Mouse (Mus musculus): Measurements from ENCODE around the gene Ing5. TPM values are rescaled to one million over a fixed set of nuclear protein-coding genes. Genes with fewer than 3 reads are reported as not detected.
"Not testable (repeated sequence)": the region's sequence is repeated elsewhere in the genome, so short reads cannot be mapped to it uniquely, and the experiment has no call there.

The Ing5 gene
- polyA plus RNA-seq (2012; rRNA removed), result 12.4 and 14.2 TPM in 2 replicates

DNA sequence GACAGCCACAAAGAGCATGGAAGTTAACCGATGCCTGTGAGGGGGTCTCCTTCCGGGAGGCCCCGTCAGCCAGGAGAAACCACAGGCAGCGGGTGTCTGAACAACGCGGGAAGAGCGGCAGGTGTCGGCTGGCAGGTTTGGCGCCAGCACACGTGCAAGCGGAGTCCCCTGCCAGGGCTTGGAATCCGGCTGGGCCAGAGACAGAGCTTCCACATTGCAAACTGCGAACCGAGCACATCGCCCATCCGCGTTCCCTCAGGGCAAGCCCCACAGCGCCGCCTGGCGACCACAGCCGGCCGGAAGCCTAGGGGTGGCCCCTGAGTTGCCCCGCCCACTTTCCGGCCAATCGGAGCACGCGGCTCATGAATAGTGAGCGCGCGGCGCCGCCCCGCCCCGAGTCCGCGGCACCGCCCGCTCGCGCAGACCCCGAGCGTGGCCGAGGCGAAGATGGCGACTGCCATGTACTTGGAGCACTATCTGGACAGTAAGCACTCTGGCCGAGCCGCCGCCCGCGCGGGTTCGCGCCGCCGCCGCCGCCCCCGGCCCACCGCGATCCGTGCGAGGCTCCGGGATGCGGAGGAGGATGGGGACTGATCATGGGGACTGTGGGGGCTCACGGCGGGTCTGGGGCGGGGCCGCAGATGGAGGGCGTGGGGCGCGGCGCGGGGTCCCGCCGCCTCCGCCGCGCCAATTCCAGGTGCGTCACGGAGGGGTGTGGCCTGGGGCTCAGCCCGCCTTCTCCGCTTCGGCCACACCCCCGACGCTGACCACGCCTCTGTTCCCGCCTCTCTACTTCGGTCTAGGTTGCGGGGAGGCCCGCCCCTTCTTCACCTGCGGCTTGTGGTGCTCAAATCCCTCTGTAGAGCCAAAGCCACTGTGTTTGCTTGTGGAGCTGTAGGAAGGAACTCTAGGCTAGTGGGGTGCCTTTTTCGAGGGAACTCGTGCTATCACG lies at the start of gene Ing5:
Ing5 (plus strand) TSS at position 410 of the 952 bp plus-strand sequence.
- DNase-seq (ENCODE audit: low spot score), result peak; percentile 100

DNA sequence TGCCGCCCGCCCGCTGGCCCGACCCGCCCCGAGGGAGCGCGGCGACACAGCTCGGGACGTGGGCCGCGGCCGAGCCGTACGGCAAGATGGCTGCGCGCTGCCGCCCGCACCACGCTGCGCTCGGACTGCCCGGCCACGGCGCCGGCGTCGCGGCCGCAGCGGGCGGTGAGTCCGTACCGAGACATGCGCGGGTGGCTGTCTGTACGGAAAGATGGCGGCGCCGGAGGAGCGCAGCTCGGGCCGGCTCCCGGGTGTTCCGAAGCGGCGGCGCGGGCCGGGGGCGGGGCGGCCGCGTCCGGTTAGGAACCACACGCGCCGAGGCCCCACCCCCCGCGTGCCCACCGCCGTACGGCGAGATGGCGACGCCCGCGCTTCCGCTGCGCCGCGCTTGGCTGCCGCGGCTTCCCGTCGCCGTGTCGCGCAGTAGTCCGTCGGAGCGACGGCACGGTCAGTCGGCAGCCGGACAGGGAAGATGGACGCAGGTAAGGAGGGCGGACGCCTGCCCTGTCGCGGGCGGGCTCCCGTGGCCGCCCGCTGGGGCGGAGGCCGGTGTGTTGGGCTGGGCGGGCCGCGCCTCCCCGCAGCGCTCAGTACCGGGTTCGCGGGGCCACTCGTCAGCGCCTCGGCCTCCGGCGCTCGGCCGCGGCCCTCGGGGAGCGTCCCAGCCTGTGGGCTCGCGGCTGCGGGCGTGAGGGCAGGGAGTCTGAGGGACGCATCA lies 49.0 kb upstream of the Ing5 start, which contains the start of gene Thap4:
Thap4 (minus strand) TSS at position 292 of the 718 bp plus-strand sequence.
- DNase-seq (ENCODE audit: low spot score), result peak; percentile 91

DNA sequence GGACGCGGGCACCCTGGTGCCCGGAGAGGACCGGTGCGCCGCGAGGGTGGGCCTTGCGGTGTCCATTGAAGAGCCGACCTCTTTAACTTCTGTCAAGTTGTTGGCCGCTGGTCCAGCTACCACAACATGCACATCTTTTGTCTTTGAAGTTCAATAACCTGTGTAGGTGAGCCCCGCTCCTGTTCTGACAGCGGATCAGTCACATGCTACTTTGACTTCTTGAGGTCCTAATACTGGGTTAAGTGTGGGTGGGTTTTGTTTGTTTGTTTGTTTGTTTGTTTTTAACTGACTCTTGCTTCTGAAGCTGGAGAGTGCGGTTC lies 48.5 kb upstream of the Ing5 start:
- DNase-seq (ENCODE audit: low spot score), result no peak

DNA sequence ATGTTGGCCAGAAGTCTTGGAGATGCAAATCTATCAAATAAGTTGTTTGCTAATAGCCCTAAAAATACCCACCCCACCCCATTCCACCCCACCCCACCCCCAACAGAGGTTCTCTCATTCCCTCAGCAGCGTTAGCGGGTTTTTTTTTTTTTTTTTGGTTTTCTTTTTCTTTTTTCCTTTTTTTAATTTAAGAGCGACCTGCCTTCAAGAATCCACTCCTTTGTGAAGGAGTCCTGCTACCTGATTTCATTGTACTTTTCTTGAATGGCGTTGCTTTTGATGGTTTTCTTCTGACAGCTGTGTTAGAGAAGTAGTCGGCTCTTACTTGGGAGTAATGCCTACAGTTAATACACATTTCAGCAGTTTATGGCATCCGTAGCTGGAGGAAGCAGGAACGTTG lies 48.1 kb upstream of the Ing5 start:
- DNase-seq (ENCODE audit: low spot score), result no peak

DNA sequence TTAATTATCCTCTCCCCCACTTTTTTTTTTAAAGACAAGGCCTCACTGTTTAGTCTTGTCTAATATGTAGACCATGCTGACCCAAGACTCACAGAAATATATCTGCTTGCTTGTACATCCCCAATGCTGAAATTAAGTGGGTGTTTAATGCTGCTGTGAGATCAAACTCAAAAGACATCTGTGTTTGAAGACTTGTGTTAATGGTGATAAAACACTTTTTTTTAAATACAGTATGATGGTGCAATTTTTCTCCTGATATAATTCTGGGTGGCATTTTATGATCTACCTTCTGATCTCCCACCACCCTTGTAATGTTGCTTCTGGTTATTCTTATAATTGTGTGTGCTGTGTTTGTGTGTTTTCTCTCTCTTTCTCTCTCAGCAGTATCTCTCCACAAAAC lies 47.6 kb upstream of the Ing5 start:
- DNase-seq (ENCODE audit: low spot score), result no peak

DNA sequence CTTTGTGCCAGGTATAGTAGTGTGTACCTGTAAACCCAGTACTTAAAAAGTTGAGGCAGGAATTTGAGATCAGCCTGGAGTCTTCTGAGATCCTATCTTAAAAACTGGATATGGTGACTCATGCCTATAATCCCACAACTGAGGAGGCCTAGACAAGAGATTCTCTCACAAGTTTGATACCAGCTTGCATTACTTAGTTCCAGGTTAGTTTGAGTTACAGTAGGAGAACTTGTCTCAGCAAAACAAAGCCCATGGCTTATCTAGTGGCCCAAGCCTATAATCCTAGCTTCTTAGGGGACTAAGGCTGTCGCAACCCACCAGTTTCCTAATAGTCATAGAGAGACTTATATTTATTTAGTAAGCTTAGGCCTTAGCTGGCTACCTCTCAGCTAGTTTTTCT lies 43.7 kb upstream of the Ing5 start:
- DNase-seq (ENCODE audit: low spot score), result no peak

DNA sequence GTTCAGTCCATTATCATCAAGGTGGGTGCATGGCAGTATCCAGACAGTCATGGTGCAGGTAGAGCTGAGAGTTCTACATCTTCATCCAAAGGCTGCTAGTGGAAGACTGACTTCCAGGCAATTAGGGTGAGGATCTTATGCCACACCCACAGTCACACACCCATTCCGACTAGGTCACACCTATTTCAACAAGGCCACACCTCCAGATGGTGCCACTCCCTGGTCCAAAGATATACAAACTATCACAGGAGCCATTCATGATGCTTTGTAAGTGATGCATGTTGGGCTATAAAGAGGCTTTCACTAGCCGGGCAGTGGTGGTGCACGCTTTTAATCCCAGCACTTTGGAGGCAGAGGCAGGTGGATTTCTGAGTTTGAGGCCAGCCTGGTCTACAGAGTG lies 40.2 kb upstream of the Ing5 start:
- not testable (repeated sequence) for DNase-seq (ENCODE audit: low spot score)

DNA sequence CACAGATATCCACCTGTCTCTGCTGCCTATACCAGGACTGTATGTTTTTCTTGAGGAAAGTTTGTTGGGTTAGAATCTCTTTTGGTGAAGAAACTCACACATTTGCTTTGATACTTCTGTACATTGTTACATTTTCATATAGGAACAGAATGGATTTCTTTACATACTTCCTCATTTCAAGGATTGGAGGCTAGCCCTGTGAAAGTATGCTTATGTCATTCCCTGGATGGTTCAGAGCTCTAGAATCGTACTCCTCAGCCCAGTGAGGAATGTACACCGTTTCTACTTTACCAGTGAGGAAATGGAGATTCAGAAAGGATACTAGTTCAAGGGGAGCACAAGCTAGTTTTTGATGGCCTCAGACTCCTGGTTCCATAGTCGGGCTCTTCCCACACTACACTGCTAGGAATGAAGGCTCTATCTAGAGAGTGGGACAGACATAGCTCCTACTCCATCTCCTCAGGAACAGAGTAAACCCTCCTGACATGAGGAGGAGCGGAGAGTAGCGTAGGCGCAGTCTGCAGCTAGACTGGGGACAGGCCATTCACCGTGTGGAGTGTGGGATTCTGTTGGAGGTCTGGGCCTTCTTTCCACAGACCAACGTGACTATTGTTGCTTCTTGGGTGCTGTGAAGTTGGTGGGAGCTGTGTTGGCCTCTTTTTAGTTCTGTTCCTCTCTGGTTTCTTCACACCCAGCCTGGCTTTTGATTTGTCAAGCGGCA lies 38.7 kb upstream of the Ing5 start:
- DNase-seq (ENCODE audit: low spot score), result no peak

DNA sequence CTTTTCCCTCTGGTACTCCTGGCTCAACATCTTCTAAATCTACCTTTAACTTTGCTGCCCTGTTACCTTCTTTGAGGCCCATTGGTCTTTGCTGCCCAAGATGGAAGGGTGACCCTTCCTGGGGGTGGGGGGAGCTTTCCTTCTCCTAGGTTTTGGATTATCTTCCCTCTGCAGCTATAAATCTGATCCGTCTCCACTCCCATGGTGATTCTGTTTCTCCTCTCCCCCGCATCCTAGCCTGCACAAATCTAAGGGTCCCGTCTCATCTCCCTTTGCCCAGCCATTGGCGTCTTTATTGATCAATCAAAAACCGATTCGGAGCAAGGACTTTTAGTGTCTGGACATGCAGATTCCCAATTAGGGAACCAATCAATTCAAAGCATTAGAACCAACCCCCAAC lies 36.2 kb upstream of the Ing5 start:
- DNase-seq (ENCODE audit: low spot score), result no peak

DNA sequence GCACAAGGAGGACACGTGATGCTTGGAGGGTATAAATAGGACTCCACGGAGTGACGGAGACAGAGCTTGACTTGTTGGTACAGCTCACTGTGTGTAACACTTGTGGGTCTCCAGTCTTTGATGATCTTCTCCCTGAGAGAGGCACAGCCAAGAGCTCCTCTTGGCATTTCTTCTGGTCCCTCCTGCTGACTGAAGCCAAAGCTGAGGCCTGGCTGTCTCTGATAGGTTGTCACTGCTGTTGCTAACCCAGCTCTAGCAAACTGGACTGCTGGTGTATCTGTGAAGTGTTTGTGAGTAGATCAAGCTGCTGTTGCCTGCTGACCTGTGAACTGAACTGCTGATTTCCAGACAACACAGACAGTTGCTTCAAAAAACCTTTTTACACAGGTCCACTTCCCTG lies 33.9 kb upstream of the Ing5 start:
- no peak for DNase-seq (ENCODE audit: low spot score)

DNA sequence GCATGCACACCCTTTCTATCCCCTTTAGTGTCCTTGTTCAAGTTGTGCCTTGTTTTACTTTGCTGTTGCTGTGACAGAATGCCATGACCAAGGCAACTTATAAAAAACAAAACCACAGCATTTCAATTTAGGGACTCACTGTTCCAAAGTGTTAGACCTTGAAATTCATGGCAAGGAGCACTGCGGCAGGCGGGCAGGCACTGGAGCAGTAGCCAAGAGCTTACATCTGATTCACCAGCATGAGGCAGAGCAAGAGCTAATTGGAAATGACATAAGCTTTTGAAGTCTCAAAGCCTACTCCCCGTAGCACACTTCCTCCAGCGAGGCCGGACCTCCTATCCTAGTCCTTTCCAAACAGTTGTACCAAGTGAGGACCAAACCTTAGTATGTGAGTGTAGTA lies 27.1 kb upstream of the Ing5 start:
- DNase-seq (ENCODE audit: low spot score), result no peak

DNA sequence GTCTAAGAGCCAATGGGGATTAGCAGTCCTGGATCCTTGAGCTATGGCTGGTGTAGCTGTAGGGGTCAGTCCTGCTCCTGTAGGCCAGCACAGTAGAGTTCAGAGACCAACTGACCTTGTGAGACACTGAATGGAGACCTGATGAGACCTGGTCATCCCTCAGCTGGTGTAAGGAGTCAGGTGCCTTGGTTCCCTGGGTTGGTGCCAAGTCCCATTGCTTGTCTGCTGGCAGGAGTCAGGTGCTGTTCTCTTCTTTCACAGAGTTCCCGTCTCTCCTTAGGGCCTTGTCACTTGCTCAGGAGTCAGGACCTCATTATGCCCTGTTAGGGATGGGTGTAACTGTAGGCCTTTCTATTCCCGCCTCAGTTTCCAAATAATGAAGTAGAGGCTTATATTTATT lies 16.9 kb upstream of the Ing5 start:
- DNase-seq (ENCODE audit: low spot score), result no peak

DNA sequence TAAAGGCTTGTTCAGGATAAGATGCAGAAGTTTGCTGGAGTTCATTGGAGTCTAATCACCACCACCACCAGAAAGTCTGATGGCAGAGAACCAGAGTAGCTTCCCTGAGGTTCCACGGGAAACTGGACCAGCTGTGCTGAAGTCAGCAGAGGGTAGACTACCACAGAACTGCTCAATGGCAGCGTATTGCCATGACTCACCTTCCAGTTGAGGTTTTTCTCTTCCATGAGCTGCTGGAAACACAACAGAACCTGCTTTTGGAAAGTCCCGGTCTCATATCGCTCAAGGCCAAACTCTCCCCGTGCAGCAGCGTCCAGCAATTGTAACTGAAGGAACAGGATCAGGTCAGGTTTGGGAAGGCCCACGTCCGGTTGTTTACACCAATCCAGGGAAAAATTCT lies 9.2 kb upstream of the Ing5 start:
- DNase-seq (ENCODE audit: low spot score), result no peak

DNA sequence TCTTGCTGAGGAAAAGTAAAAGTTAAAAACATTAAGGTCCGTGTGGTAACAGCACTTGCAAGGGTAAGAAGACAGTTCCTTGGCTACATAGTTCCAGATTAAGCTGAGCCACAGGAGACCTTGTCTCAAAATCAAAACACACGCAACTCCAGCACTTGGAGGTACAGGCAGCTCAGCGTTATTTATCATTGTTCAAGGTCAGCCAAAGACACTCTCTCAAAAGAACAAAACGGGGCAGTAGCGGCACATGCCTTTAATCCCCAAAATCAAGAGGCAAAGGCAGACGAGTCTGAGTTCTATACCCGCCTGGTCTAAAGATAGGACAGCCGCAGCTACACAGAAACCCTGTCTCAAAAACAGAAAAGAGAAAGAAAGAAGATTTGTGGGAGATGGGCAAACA lies 7.9 kb upstream of the Ing5 start:
- DNase-seq (ENCODE audit: low spot score), result no peak

DNA sequence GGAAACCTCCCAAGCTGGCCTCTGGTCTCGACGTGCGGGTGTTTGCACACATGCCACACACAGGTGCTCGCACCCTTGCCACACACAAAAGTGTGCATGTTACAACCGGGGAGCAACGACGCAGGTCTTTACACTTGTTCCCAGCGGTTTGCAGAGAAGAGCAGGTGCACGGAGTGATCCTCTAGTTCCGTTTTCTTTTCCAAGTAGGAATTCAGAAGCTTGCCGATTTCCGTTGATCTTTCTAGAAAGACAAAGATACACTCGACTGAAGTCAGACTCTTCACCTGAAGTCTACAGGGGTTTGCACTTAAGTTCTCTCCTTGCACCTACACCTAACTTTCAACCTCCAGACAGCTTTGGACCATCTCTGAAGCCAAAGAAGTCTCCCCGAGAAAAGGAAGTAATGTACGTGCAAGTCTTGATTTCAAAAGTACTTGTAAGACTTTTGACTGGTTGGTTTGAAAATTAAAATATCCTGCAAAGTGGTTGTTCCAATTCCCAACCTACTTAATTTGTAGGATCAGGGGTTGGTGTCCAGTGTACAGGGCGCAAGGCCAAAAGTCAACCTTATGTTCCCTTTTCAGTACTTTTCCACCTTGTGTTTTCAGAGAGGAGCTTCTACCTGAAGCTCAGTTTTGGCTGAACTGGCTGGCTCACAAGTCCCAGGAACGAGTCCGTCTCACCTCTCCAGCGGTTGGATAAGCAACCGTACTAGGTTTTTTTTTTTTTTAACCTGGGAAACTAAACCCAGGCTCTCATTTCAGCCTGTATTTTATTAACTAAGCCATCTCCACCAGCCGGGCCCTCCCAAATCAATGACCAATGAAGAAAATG lies 2.9 kb upstream of the Ing5 start:
- DNase-seq (ENCODE audit: low spot score), result no peak

DNA sequence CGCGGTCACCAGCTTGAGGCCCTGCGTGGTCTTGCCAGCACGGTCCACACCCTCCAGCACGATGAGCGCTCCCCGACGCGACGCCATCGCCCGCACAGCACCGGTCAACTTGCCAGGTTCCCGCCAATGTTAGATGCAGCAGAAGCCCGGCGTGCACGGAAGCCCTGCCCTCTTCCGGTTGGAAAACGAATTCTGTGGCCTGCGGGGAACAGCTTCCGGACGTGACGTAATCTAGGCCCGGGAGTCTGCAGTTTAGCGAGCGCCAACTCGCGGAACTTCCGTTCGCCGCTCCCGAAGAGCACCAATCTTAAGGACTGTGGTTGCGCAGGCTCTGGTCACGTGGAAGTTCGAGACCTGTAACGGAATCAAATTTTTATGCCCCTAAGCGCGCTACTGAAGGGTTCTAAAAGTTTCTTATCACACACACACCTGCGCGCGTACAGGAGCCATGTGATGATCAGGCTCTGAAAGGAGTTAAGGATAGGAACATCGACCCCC lies 2.0 kb upstream of the Ing5 start, which contains the start of gene Dtymk:
Dtymk (minus strand) TSS at position 194 of the 498 bp plus-strand sequence.
- peak; percentile 71 for DNase-seq (ENCODE audit: low spot score)

DNA sequence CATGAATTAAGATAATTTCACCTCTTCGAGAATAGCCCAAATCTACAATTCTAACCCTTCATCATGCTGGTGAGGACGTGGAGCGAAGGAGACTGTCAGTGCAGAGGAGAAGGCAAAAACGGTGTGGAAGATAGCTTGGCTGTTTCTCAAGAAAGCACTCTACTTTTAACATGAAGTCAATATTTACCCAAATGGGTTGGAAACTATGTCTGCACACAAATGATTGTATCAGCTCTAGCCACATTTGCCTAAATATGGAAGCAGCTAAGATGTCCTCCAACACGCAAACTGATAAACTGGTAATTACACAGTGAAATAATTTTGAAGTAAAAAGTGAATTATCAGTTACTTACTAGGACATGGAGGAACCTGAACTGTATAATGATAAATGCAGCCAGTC lies 994 bp upstream of the Ing5 start:
- no peak for DNase-seq (ENCODE audit: low spot score)

DNA sequence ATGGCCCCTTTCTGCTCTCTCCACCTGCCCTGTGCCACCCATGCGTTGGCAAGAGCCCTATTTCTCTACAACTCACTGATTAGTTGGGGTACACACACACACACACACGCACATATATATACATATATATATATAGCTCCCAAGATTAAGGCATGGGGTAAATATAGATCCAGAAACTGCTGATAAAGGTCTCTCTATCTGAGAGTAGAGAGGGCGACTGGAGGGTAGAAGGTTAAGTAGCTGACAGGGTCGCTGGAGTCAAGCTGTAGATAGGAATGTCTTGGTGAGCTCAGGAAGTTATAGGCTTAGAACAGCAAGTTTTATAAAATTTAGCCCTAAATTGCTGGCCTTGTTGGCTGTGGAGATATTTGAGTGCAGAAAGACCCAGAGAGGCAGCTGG lies 1.1 kb downstream of the Ing5 start:
- DNase-seq (ENCODE audit: low spot score), result no peak

DNA sequence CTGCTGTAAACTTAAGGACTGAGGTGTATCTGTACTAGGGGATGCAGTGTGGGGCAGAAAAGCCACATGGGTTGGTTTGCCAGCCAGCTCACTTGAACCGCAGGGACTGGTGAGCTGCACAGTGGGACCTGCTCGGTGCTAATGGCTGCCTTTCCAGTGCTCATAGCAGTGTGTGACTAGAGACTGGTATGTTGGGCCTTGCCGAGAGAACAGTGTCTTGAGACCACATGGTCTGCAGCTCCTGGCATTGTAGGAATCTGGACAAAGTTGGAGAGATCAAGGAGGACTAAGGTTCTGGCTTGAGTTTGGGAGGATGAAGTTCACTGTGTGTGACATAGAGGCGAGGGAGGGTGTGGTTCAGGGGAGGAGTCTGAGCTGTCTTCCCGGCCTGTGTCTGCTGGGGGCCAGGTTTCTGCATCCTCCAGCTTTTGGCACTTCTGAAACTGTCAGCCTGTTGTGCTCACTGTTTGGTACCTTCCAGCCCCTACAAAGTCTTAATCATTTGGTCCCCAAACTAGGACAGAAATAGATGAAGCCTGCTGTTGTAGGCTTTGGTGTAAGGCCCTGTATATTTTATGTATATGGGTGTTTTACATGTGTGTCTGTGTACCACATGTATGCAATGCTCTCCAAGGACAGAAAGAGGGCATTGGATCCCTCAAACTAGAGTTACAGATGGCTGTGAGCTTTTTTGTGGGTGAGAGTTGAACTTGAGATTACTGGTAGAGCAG lies 1.6 kb downstream of the Ing5 start:
- no peak for DNase-seq (ENCODE audit: low spot score)

DNA sequence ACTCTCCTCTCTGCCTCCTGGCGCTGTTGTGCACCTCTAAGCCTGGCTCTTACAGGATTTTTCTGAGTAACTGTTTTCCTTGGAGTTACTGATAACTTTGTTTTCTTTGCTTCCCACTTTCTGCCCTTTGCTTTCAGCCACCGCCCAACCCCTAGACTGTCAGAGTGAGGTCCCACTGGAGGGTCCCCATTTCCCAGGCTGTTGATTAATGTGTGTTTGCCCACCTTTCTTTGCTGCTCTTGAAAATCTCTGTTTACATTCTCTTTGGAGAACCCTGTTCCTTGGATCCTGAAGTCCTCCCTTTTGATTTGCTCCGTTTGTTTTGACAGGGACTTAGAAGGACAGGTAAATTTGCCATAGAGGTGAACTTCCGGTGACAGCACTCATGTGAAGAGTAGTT lies 5.1 kb downstream of the Ing5 start:
- DNase-seq (ENCODE audit: low spot score), result no peak

DNA sequence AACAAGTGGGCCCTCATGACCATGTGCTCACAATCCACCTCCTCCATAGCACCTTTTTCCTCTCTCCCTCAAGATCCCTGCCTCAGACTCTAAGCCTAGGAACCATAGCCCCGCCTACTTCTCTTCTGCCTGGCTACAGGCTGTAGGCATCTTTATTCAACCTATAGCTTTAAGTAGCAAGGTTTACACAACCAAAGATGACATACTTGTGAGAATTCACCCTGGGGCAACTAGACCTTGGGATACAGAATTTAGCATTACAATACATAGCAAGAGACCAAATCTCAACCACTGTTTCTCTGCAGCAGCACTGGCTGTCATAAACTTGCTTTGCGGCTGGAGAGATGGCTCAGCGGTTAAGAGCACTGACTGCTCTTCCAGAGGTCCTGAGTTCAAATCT lies 6.2 kb downstream of the Ing5 start:
- no peak for DNase-seq (ENCODE audit: low spot score)
